ENCODE assay signal across 8 mouse cellular contexts in genomic region chr10:20310969-20311769, GRCm38 (mm10). TPM values are rescaled to one million over a fixed set of nuclear protein-coding genes. Genes with fewer than 3 reads are reported as not detected.
DNase-seq lines count a peak whose midpoint lies in the region; ATAC-seq and TF ChIP-seq lines count a peak whose summit lies in the region.

No protein-coding gene starts in this region.

- H3K27me3 ChIP-seq in heart, adult 2 months (ENCODE audit: control insufficient read depth, insufficient read depth, low read length): no peaks in the 10 kb centered on the region
- no peaks in the 10 kb centered on the region for H3K27me3 ChIP-seq in heart, embryonic 15.5 days
- no peaks in the 10 kb centered on the region for H3K27me3 ChIP-seq in liver, embryonic 11.5 days (replicated peaks; ENCODE audit: control insufficient read depth, insufficient read depth, low read length)
- no peaks in the 10 kb centered on the region for H3K27me3 ChIP-seq in neural tube, embryonic 14.5 days (ENCODE audit: control insufficient read depth, insufficient read depth, low read length)

- H3K79me2 ChIP-seq in heart, adult 2 months (replicated peaks; ENCODE audit: control insufficient read depth, insufficient read depth, low read length): no peaks in the 10 kb centered on the region

- peaks cover 11% of the 10 kb centered on the region for H3K36me3 ChIP-seq in heart, adult 2 months (ENCODE audit: control insufficient read depth, insufficient read depth, low read length)
- no peaks in the 10 kb centered on the region for H3K36me3 ChIP-seq in heart, embryonic 15.5 days
- H3K36me3 ChIP-seq in liver, embryonic 11.5 days (ENCODE audit: control insufficient read depth, insufficient read depth, low read length): no peaks in the 10 kb centered on the region
- no peaks in the 10 kb centered on the region for H3K36me3 ChIP-seq in neural tube, embryonic 14.5 days (ENCODE audit: control insufficient read depth, insufficient read depth, low read length)

- no peak for TF ChIP-seq CTCF in heart, adult 2 months (IDR thresholded peaks at IDR 0.05)

- peak overlapping the region; percentile 71 for H3K4me2 ChIP-seq in heart, embryonic 15.5 days
- peak overlapping the region; percentile 79 for H3K4me2 ChIP-seq in liver, embryonic 11.5 days
- peak overlapping the region; percentile 67 for H3K4me2 ChIP-seq in neural tube, embryonic 14.5 days (ENCODE audit: low read depth, low read length)

- peak overlapping the region; percentile 100 for H3K27ac ChIP-seq in heart, adult 2 months
- peak overlapping the region; percentile 100 for H3K27ac ChIP-seq in heart, embryonic 15.5 days
- H3K27ac ChIP-seq in liver, embryonic 11.5 days (ENCODE audit: low read depth, low read length): peak overlapping the region; percentile 100
- peak overlapping the region; percentile 100 for H3K27ac ChIP-seq in neural tube, embryonic 14.5 days (ENCODE audit: low read depth, low read length)

- TF ChIP-seq EP300 in heart, adult 2 months (IDR thresholded peaks at IDR 0.05; ENCODE audit: insufficient read depth, low read depth, low read length): no peak

- no peak for TF ChIP-seq POLR2A in heart, adult 2 months (IDR thresholded peaks at IDR 0.05; ENCODE audit: insufficient read depth, low read depth, low read length)

- ATAC-seq in heart, embryonic 15.5 days (replicated peaks; ENCODE audit: insufficient number of reproducible peaks, insufficient read depth, low FRiP score, low read depth): no peak
- ATAC-seq in liver, embryonic 11.5 days (replicated peaks; ENCODE audit: low FRiP score): no peak
- no peak for ATAC-seq in neural tube, embryonic 14.5 days (ENCODE audit: low read depth)

- H3K4me3 ChIP-seq in heart, adult 2 months: peak overlapping the region; percentile 75
- H3K4me3 ChIP-seq in heart, embryonic 15.5 days: peak overlapping the region; percentile 90
- H3K4me3 ChIP-seq in liver, embryonic 11.5 days (ENCODE audit: low read depth, low read length): peak overlapping the region; percentile 88
- peak overlapping the region; percentile 82 for H3K4me3 ChIP-seq in neural tube, embryonic 14.5 days (ENCODE audit: low read depth, low read length)

- peak in 1 of 2 experiments; percentile 9 for DNase-seq in heart, adult 2 months
- DNase-seq in heart, adult 9 months (ENCODE audit: low spot score in 2 of 2): no peak
- peak; percentile 37 for DNase-seq in MN1 (ENCODE audit: low spot score)
- DNase-seq in liver, embryonic 11.5 days (ENCODE audit: low spot score): no peak
- DNase-seq in layer of hippocampus, adult 11-12 months (ENCODE audit: low spot score): no peak
- DNase-seq in gastrocnemius, postnatal 36 days: no peak

- 52% methylated on average over 11 of the region's 11 CpGs for WGBS in heart, adult 2 months
- 48% methylated on average over 11 of the region's 11 CpGs for WGBS in heart, embryonic 15.5 days
- 51% methylated on average over 11 of the region's 11 CpGs for WGBS in liver, embryonic 11.5 days
- WGBS in neural tube, embryonic 14.5 days: 18% methylated on average over 11 of the region's 11 CpGs

- peaks cover 5% of the 10 kb centered on the region for H3K4me1 ChIP-seq in heart, adult 2 months (ENCODE audit: control insufficient read depth, insufficient read depth, low read length)
- peaks cover 16% of the 10 kb centered on the region for H3K4me1 ChIP-seq in heart, embryonic 15.5 days (replicated peaks)
- peaks cover 10% of the 10 kb centered on the region for H3K4me1 ChIP-seq in liver, embryonic 11.5 days (replicated peaks; ENCODE audit: control insufficient read depth, insufficient read depth, low read length)
- H3K4me1 ChIP-seq in neural tube, embryonic 14.5 days (ENCODE audit: control insufficient read depth, insufficient read depth, low read length): peaks cover 8% of the 10 kb centered on the region

- intact Hi-C loops in heart, adult 2 months (cut with DNase I): loop anchor here (2.0 to 5.0 kb wide), 2 partner anchors 20 to 36 kb away; partner anchors contain the start of gene Mtfr2
- intact Hi-C loops in gastrocnemius, postnatal 36 days (cut with DNase I): no loop called here

- no peaks in the 10 kb centered on the region for H3K9me3 ChIP-seq in heart, embryonic 15.5 days (replicated peaks)
- no peaks in the 10 kb centered on the region for H3K9me3 ChIP-seq in liver, embryonic 11.5 days (ENCODE audit: control insufficient read depth, low read length)
- no peaks in the 10 kb centered on the region for H3K9me3 ChIP-seq in neural tube, embryonic 14.5 days (ENCODE audit: control insufficient read depth, low read length)

- H3K9ac ChIP-seq in heart, adult 2 months (ENCODE audit: low read depth, low read length): peak overlapping the region; percentile 86
- H3K9ac ChIP-seq in heart, embryonic 15.5 days: peak overlapping the region; percentile 75
- H3K9ac ChIP-seq in liver, embryonic 11.5 days (ENCODE audit: low read depth, low read length): peak overlapping the region; percentile 98
- H3K9ac ChIP-seq in neural tube, embryonic 14.5 days (replicated peaks; ENCODE audit: low read depth, low read length): peak overlapping the region; percentile 94

RNA-seq across cellular contexts. Expression of gene Bclaf1, which starts 1.1 kb away (rescaled TPM):
- total RNA-seq in heart, adult 2 months (2021): 10 to 100 TPM; 44.1 to 53.3 TPM
- polyA plus RNA-seq in heart, adult 2 months (2012; rRNA removed): 12.3 and 26.9 TPM in 2 replicates
- 65.1 and 77.2 TPM in 2 replicates for polyA plus RNA-seq in heart, embryonic 15.5 days (2015; fragmentation: Nextera tagmentation; extraction: Ambion mirVana)
- 129 and 133 TPM in 2 replicates for polyA plus RNA-seq in liver, embryonic 11.5 days (2014; fragmentation: Nextera tagmentation; extraction: Ambion mirVana)
- 126 and 135 TPM in 2 replicates for polyA plus RNA-seq in neural tube, embryonic 14.5 days (2014; fragmentation: Nextera tagmentation; extraction: Ambion mirVana)
- total RNA-seq in gastrocnemius, postnatal 36 days (2021): 10 to 100 TPM; 39.4 to 50.0 TPM

RNA-seq across cellular contexts. Expression of gene Mtfr2, which starts 36.4 kb away (rescaled TPM):
- total RNA-seq in heart, adult 2 months (2021): not detected
- polyA plus RNA-seq in heart, adult 2 months (2012; rRNA removed): 0.12 and 0.38 TPM in 2 replicates
- polyA plus RNA-seq in heart, embryonic 15.5 days (2015; fragmentation: Nextera tagmentation; extraction: Ambion mirVana): 1.9 and 2.1 TPM in 2 replicates
- polyA plus RNA-seq in liver, embryonic 11.5 days (2014; fragmentation: Nextera tagmentation; extraction: Ambion mirVana): 3.0 and 4.1 TPM in 2 replicates
- polyA plus RNA-seq in neural tube, embryonic 14.5 days (2014; fragmentation: Nextera tagmentation; extraction: Ambion mirVana): 0.28 and 0.40 TPM in 2 replicates
- total RNA-seq in gastrocnemius, postnatal 36 days (2021): under 1 TPM; 0.23 to 0.27 TPM
